Mouse (Mus musculus) kidney, postnatal 0 days (tissue): ENCODE measurements at regions not wholly inside any gene's neighbourhood (a gene's known extent, or its start where the extent isn't known, plus 50 kb on each side); places are given as distances from the start of the nearest gene placed in this dataset.

ENCODE experiments used
- ATAC-seq: fragments of 200-750 bp; cut with Nextera tagmentation; replicated peaks from 2 replicates; pipeline ENCODE4 v1.8.0; 2017; ENCODE audit warnings: low read depth, moderate number of reproducible peaks, moderate TSS enrichment, moderate library complexity; ENCODE audit not compliant: low FRiP score
- DNase-seq: peaks from one replicate; pipeline ENCODE4 v3.0.0-alpha.2; 2016; ENCODE audit warnings: low spot score
- H3K27ac ChIP-seq: fragments of 300-500 bp; sonication (generic); 2 replicates; pipeline ENCODE4 v1.5.1; 2014; ENCODE audit warnings: mild to moderate bottlenecking
- H3K27me3 ChIP-seq: fragments of 300-500 bp; sonication (generic); 2 replicates; pipeline ENCODE4 v1.6.1; 2014; ENCODE audit warnings: low read length, mixed read lengths; ENCODE audit not compliant: insufficient read depth
- H3K36me3 ChIP-seq: fragments of 300-500 bp; sonication (generic); 2 replicates; pipeline ENCODE4 v1.6.1; 2014; ENCODE audit warnings: low read length, mixed read lengths; ENCODE audit not compliant: insufficient read depth
- H3K4me1 ChIP-seq: fragments of 300-500 bp; sonication (generic); replicated peaks from 2 replicates; pipeline ENCODE4 v1.6.1; 2014; ENCODE audit warnings: antibody characterized with exemption, low read length, mixed read lengths; ENCODE audit not compliant: insufficient read depth
- H3K4me2 ChIP-seq: fragments of 300-500 bp; sonication (generic); 2 replicates; pipeline ENCODE4 v1.6.1; 2014; ENCODE audit warnings: mild to moderate bottlenecking, low read length, moderate library complexity, mixed read lengths
- H3K4me3 ChIP-seq: fragments of 300-500 bp; sonication (generic); replicated peaks from 2 replicates; pipeline ENCODE4 v1.5.1; 2014; ENCODE audit warnings: low read depth, low read length
- H3K9ac ChIP-seq: fragments of 300-500 bp; sonication (generic); 2 replicates; pipeline ENCODE4 v1.6.1; 2014; ENCODE audit warnings: low read depth, low read length
- H3K9me3 ChIP-seq: fragments of 300-500 bp; sonication (generic); replicated peaks from 2 replicates; pipeline ENCODE4 v1.6.1; 2016; ENCODE audit warnings: low read length, inconsistent platforms, mixed read lengths
- CTCF ChIP-seq: IDR thresholded peaks from 2 replicates; pipeline ENCODE4 v1.5.1; 2016; ENCODE audit warnings: antibody characterized with exemption, low read depth, mild to moderate bottlenecking, moderate library complexity
- WGBS: fragments of 180-500 bp; shearing (Covaris S2); extraction: QIAGEN DNeasy Blood & Tissue Kit; methylation state at CpG from one replicate; pipeline ENCODE4 v1.1.7; 2014; 5-methylcytosine and 5-hydroxymethylcytosine counted together

DNA sequence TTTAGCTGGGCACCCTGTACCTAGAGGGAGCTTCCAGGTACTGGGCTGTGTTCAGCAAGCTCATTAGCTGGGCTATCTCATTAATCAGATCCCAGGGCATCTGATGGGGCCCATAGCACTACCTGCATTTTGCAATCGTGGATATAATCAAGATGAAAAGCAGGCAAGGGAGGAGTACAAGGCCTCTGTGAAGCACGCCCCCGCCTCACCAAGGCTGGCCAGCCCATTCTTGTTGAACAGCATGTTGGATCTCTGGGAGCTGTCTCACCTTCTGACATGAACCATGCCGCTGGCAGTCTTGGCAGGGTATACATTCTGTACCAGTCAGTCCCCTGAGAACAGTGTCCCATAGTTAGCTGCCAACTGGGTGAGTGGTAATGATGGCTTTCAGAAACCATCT, 122.3 kb upstream of the Irx3 start:
- Histone ChIP-seq H3K36me3 (no peaks in the 10 kb centered on the region), H3K9me3 (no peaks in the 10 kb centered on the region), H3K4me3 (no peak overlapping the region), H3K4me1 (no peaks in the 10 kb centered on the region), H3K27ac (no peak overlapping the region), H3K27me3 (no peaks in the 10 kb centered on the region), H3K9ac (no peak overlapping the region), H3K4me2 (no peak overlapping the region)
- WGBS, result 85% methylated on average over 4 of the region's 4 CpGs
- DNase-seq (no peak), ATAC-seq (no peak)
- no peak for TF ChIP-seq CTCF

- Histone ChIP-seq H3K27ac (no peak overlapping the region), H3K4me1 (no peaks in the 10 kb centered on the region), H3K4me2 (no peak overlapping the region), H3K4me3 (no peak overlapping the region), H3K27me3 (no peaks in the 10 kb centered on the region), H3K9ac (no peak overlapping the region), H3K9me3 (no peaks in the 10 kb centered on the region), H3K36me3 (no peaks in the 10 kb centered on the region)
- WGBS, result 83% methylated on average over 3 of the region's 3 CpGs
- TF ChIP-seq CTCF, result no peak
- DNase-seq (no peak), ATAC-seq (no peak)
Measured at GRCm38 (mm10) chr8:91922211-91922874, 120.5 kb upstream of the Irx3 start.

DNA sequence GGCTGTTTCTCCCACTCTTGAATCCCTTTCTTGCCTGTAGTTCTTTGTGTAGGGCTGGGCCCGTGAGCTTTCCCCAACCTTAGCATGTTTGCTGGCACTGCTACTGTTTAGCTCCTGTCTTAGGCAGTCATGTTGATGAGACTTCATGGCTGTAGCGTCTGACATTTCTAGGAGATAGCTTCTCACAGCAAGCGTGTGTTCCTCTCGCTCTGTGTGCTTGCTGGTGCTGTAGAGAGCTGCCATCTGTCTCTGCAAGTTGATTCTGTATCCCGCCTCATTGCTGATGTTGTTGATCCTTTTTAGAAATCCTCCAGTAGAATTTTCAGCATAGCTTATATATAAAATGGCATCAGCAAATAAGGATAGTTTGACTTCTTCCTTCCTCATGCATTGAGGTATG, 116.0 kb upstream of the Irx3 start:
- ATAC-seq (no peak), DNase-seq (no peak)
- no peaks in the 10 kb centered on the region for H3K4me1 ChIP-seq
- H3K27me3 ChIP-seq, result no peaks in the 10 kb centered on the region
- no peaks in the 10 kb centered on the region for H3K36me3 ChIP-seq
- H3K4me2 ChIP-seq, result no peak overlapping the region
- H3K9me3 ChIP-seq, result no peaks in the 10 kb centered on the region
- H3K27ac ChIP-seq, result no peak overlapping the region
- no peak overlapping the region for H3K9ac ChIP-seq
- no peak overlapping the region for H3K4me3 ChIP-seq
- 90% methylated on average over 5 of the region's 5 CpGs for WGBS
- TF ChIP-seq CTCF, result no peak

- H3K27ac ChIP-seq, result no peak overlapping the region
- no peak overlapping the region for H3K4me2 ChIP-seq
- no peaks in the 10 kb centered on the region for H3K27me3 ChIP-seq
- 85% methylated on average over 5 of the region's 5 CpGs for WGBS
- DNase-seq, result no peak
- H3K9me3 ChIP-seq, result no peaks in the 10 kb centered on the region
- H3K36me3 ChIP-seq, result no peaks in the 10 kb centered on the region
- no peak overlapping the region for H3K4me3 ChIP-seq
- no peak for TF ChIP-seq CTCF
- no peaks in the 10 kb centered on the region for H3K4me1 ChIP-seq
- H3K9ac ChIP-seq, result no peak overlapping the region
- no peak for ATAC-seq
Measured at GRCm38 (mm10) chr8:91913971-91914370, 112.1 kb upstream of the Irx3 start.

DNA sequence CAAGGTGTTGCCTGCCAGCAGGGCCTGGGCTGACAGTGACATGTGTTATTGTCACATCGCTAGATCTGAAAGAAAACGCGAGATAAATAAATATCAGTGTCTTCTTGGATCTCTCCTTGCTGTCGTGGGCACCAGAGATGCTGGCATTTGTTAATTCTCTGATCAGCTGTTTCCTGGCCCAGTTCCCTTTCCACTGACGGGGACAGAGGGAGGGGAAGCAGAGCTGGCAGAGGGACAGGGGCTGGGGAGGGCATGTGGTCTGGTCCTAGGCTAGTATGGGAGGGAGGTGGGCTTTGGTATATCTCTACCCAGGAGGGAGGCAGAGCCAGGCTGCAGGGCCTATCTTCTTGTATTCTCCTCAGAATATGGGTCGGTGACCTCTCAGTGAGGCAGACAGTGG, 111.3 kb upstream of the Irx3 start:
- no peak for TF ChIP-seq CTCF
- no peaks in the 10 kb centered on the region for H3K36me3 ChIP-seq

DNA sequence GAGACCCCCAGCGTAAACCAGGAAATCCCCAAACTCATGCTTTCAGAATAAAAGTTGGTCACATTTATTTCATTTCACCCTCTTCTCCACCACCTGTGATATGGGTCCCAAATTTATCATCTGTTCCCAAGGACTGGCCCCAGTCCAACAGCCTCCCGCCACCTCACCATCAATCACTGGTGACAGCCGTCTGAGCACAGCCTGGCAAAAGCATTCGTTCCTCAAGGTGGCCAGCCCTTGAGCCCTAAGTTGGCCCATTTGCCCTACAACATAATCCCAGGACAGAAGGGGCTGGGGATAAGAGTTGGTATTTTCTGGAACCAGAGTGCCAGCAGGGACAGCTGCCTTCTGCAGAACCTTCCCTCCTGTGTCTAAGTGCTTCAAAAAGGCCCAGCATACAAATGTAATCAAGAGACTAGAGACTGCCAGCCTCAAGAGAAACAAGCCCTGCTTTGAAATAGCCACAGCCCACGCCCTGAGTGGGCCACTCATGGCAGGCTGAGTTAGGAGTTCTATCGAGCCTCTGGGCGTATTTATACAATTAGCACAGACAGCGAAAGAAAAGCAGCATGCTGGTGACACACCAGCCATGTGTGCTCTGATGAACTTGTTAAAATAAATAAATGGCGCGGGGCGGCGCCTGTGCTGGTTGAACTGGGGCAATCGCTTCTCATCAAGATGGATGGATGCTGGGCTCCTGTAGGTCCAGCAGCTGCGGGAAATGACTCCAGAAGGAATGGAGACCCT, 107.9 kb upstream of the Irx3 start:
- H3K9me3 ChIP-seq, result no peaks in the 10 kb centered on the region
- TF ChIP-seq CTCF, result no peak
- ATAC-seq, result no peak
- H3K27ac ChIP-seq, result no peak overlapping the region
- no peaks in the 10 kb centered on the region for H3K4me1 ChIP-seq
- H3K36me3 ChIP-seq, result no peaks in the 10 kb centered on the region
- H3K27me3 ChIP-seq, result no peaks in the 10 kb centered on the region
- WGBS, result 37% methylated on average over 14 of the region's 14 CpGs
- DNase-seq, result no peak
- no peak overlapping the region for H3K4me3 ChIP-seq
- H3K4me2 ChIP-seq, result no peak overlapping the region
- no peak overlapping the region for H3K9ac ChIP-seq

More for the DNA sequence above, 111.3 kb upstream of the Irx3 start:
- Histone ChIP-seq H3K9me3 (no peaks in the 10 kb centered on the region), H3K4me1 (no peaks in the 10 kb centered on the region), H3K27ac (no peak overlapping the region), H3K27me3 (no peaks in the 10 kb centered on the region), H3K9ac (no peak overlapping the region), H3K4me3 (no peak overlapping the region), H3K4me2 (no peak overlapping the region)
- no peak for ATAC-seq
- WGBS, result 76% methylated on average over 6 of the region's 6 CpGs
- DNase-seq, result no peak
